Mouse (Mus musculus) neural tube, embryonic 13.5 days (tissue): Measurements from ENCODE around the gene Tacc2. TPM values are rescaled to one million over a fixed set of nuclear protein-coding genes. Genes with fewer than 3 reads are reported as not detected.

Experiments used
- ATAC-seq: fragments of 200-750 bp; cut with Nextera tagmentation; 2 replicates; pipeline ENCODE4 v1.8.0; 2017; ENCODE audit warnings: low read depth, mild to moderate bottlenecking, moderate TSS enrichment, moderate library complexity
- H3K27ac ChIP-seq: fragments of 300-500 bp; sonication (generic); replicated peaks from 2 replicates; pipeline ENCODE4 v1.5.1; 2015; ENCODE audit warnings: moderate library complexity, mild to moderate bottlenecking, inconsistent platforms
- H3K27me3 ChIP-seq: fragments of 300-500 bp; sonication (generic); 2 replicates; pipeline ENCODE4 v1.6.1; 2015; ENCODE audit warnings: mild to moderate bottlenecking, inconsistent platforms
- H3K36me3 ChIP-seq: fragments of 300-500 bp; sonication (generic); 2 replicates; pipeline ENCODE4 v1.6.1; 2015; ENCODE audit warnings: mild to moderate bottlenecking, inconsistent platforms
- H3K4me1 ChIP-seq: fragments of 300-500 bp; sonication (generic); replicated peaks from 2 replicates; pipeline ENCODE4 v1.6.1; 2015; ENCODE audit warnings: inconsistent platforms
- H3K4me2 ChIP-seq: fragments of 300-500 bp; sonication (generic); 2 replicates; pipeline ENCODE4 v1.6.1; 2015; ENCODE audit warnings: inconsistent platforms, mild to moderate bottlenecking, moderate library complexity
- H3K4me3 ChIP-seq: fragments of 300-500 bp; sonication (generic); 2 replicates; pipeline ENCODE4 v1.5.1; 2015; ENCODE audit warnings: mild to moderate bottlenecking, inconsistent platforms
- H3K9ac ChIP-seq: fragments of 300-500 bp; sonication (generic); 2 replicates; pipeline ENCODE4 v1.6.1; 2015; ENCODE audit warnings: moderate library complexity, mild to moderate bottlenecking, inconsistent platforms
- H3K9me3 ChIP-seq: fragments of 300-500 bp; sonication (generic); 2 replicates; pipeline ENCODE4 v1.6.1; 2016; ENCODE audit warnings: inconsistent platforms
- WGBS: fragments of 180-500 bp; shearing (Covaris S2); methylation state at CpG from one replicate; pipeline ENCODE4 v1.1.7; 2015; 5-methylcytosine and 5-hydroxymethylcytosine counted together
- polyA plus RNA-seq: library from polyadenylated mRNA; unstranded; fragments of >200 nt; fragmentation: Nextera tagmentation; extraction: Ambion mirVana; gene quantifications from 2 replicates; pipeline ENCODE4 v1.2.1, GENCODE M21; 2015

Gene Tacc2
- polyA plus RNA-seq, 1 experiment from 2014 or later, result 77.9 TPM

- H3K27ac ChIP-seq, result 0 out of 2 replicates have a peak overlapping the region, but pooled peaks have one; percentile 11
- H3K9ac ChIP-seq, result no peak overlapping the region
- H3K27me3 ChIP-seq, result no peaks in the 10 kb centered on the region
- H3K4me1 ChIP-seq, result peaks cover 30% of the 10 kb centered on the region
- H3K4me3 ChIP-seq, result no peak overlapping the region
- H3K9me3 ChIP-seq, result no peaks in the 10 kb centered on the region
- 57% methylated on average over 3 of the region's 3 CpGs for WGBS
- no peak for ATAC-seq
- peaks cover 59% of the 10 kb centered on the region for H3K36me3 ChIP-seq
- no peak overlapping the region for H3K4me2 ChIP-seq
These were observed 148.9 kb downstream of the Tacc2 start for GRCm38 (mm10) chr7:130726185-130726584.

- 73% methylated on average over 8 of the region's 8 CpGs for WGBS
- no peak overlapping the region for H3K4me3 ChIP-seq
- H3K27me3 ChIP-seq, result no peaks in the 10 kb centered on the region
- no peak overlapping the region for H3K9ac ChIP-seq
- peaks cover 36% of the 10 kb centered on the region for H3K4me1 ChIP-seq
- no peak for ATAC-seq
- H3K4me2 ChIP-seq, result no peak overlapping the region
- H3K36me3 ChIP-seq, result peaks cover 63% of the 10 kb centered on the region
- H3K9me3 ChIP-seq, result no peaks in the 10 kb centered on the region
- H3K27ac ChIP-seq, result 0 out of 2 replicates have a peak overlapping the region, but pooled peaks have one; percentile 11
These were observed 149.6 kb downstream of the Tacc2 start for GRCm38 (mm10) chr7:130726724-130727422.

- WGBS, result 93% methylated on average over 4 of the region's 4 CpGs
- Histone ChIP-seq H3K36me3 (peaks cover 63% of the 10 kb centered on the region), H3K27me3 (no peaks in the 10 kb centered on the region)
These were observed 150.3 kb downstream of the Tacc2 start for GRCm38 (mm10) chr7:130727560-130727959.

GRCm38 (mm10) chr7:130731792-130732191 lies 154.6 kb downstream of the Tacc2 start:
- 53% methylated on average over 7 of the region's 7 CpGs for WGBS
- H3K27ac ChIP-seq, result peak overlapping the region; percentile 78
- H3K27me3 ChIP-seq, result no peaks in the 10 kb centered on the region
- H3K4me1 ChIP-seq, result peaks cover 39% of the 10 kb centered on the region
- H3K4me2 ChIP-seq, result no peak overlapping the region
- H3K4me3 ChIP-seq, result no peak overlapping the region
- ATAC-seq, result no peak
- peak overlapping the region; percentile 26; the same call in 1 of the 2 replicates for H3K9ac ChIP-seq
- H3K36me3 ChIP-seq, result peaks cover 67% of the 10 kb centered on the region
- H3K9me3 ChIP-seq, result no peaks in the 10 kb centered on the region

More at GRCm38 (mm10) chr7:130727560-130727959, 150.3 kb downstream of the Tacc2 start:
- ATAC-seq, result no peak
- Histone ChIP-seq H3K4me2 (no peak overlapping the region), H3K9ac (no peak overlapping the region), H3K4me1 (peaks cover 43% of the 10 kb centered on the region), H3K27ac (no peak overlapping the region), H3K4me3 (no peak overlapping the region), H3K9me3 (no peaks in the 10 kb centered on the region)

GRCm38 (mm10) chr7:130732908-130733307 lies 155.7 kb downstream of the Tacc2 start:
- Histone ChIP-seq H3K4me2 (no peak overlapping the region), H3K9me3 (no peaks in the 10 kb centered on the region), H3K27ac (peak overlapping the region; percentile 78), H3K9ac (0 out of 2 replicates have a peak overlapping the region, but pooled peaks have one; percentile 3), H3K27me3 (no peaks in the 10 kb centered on the region), H3K4me1 (peaks cover 37% of the 10 kb centered on the region), H3K36me3 (peaks cover 77% of the 10 kb centered on the region), H3K4me3 (no peak overlapping the region)
- ATAC-seq, result no peak
- 34% methylated on average over 6 of the region's 6 CpGs for WGBS

- ATAC-seq, result 0 out of 2 replicates have a peak, but pooled peaks have one; percentile 36
- Histone ChIP-seq H3K4me2 (no peak overlapping the region), H3K4me1 (peaks cover 37% of the 10 kb centered on the region), H3K9ac (no peak overlapping the region), H3K4me3 (no peak overlapping the region), H3K9me3 (no peaks in the 10 kb centered on the region), H3K27ac (peak overlapping the region; percentile 78), H3K27me3 (no peaks in the 10 kb centered on the region), H3K36me3 (peaks cover 77% of the 10 kb centered on the region)
- WGBS, result 92% methylated on average over 8 of the region's 8 CpGs
These were observed 156.2 kb downstream of the Tacc2 start for GRCm38 (mm10) chr7:130733423-130733822.

GRCm38 (mm10) chr7:130734195-130734787 lies 157.1 kb downstream of the Tacc2 start:
- H3K27me3 ChIP-seq, result no peaks in the 10 kb centered on the region
- no peak overlapping the region for H3K4me3 ChIP-seq
- no peaks in the 10 kb centered on the region for H3K9me3 ChIP-seq
- 96% methylated on average over 2 of the region's 2 CpGs for WGBS
- H3K4me2 ChIP-seq, result no peak overlapping the region
- H3K27ac ChIP-seq, result no peak overlapping the region
- no peak overlapping the region for H3K9ac ChIP-seq
- peaks cover 76% of the 10 kb centered on the region for H3K36me3 ChIP-seq
- H3K4me1 ChIP-seq, result peaks cover 37% of the 10 kb centered on the region
- ATAC-seq, result no peak

- Histone ChIP-seq H3K27me3 (no peaks in the 10 kb centered on the region), H3K27ac (no peak overlapping the region), H3K36me3 (peaks cover 98% of the 10 kb centered on the region), H3K9me3 (no peaks in the 10 kb centered on the region), H3K4me3 (no peak overlapping the region), H3K4me1 (peaks cover 13% of the 10 kb centered on the region; the same call in 1 of the 2 replicates), H3K9ac (no peak overlapping the region), H3K4me2 (no peak overlapping the region)
- WGBS, result 84% methylated on average over 4 of the region's 4 CpGs
- no peak for ATAC-seq
These were observed 163.9 kb downstream of the Tacc2 start for GRCm38 (mm10) chr7:130741099-130741498.

- 59% methylated on average over 9 of the region's 9 CpGs for WGBS
- no peak overlapping the region for H3K4me3 ChIP-seq
- peak overlapping the region; percentile 59 for H3K27ac ChIP-seq
- no peak overlapping the region for H3K9ac ChIP-seq
- no peaks in the 10 kb centered on the region for H3K9me3 ChIP-seq
- ATAC-seq, result no peak
- H3K27me3 ChIP-seq, result no peaks in the 10 kb centered on the region
- no peak overlapping the region for H3K4me2 ChIP-seq
- H3K36me3 ChIP-seq, result peaks cover 95% of the 10 kb centered on the region
- peaks cover 13% of the 10 kb centered on the region; the same call in 1 of the 2 replicates for H3K4me1 ChIP-seq
These were observed 166.2 kb downstream of the Tacc2 start for GRCm38 (mm10) chr7:130743239-130744025.

GRCm38 (mm10) chr7:130749165-130749564 lies 171.9 kb downstream of the Tacc2 start:
- peaks cover 43% of the 10 kb centered on the region for H3K4me1 ChIP-seq
- no peak for ATAC-seq
- no peak overlapping the region for H3K4me2 ChIP-seq
- peak overlapping the region; percentile 89 for H3K27ac ChIP-seq
- H3K9me3 ChIP-seq, result no peaks in the 10 kb centered on the region
- H3K9ac ChIP-seq, result no peak overlapping the region
- H3K27me3 ChIP-seq, result no peaks in the 10 kb centered on the region
- WGBS, result 87% methylated on average over 4 of the region's 4 CpGs
- H3K36me3 ChIP-seq, result peaks cover 72% of the 10 kb centered on the region
- H3K4me3 ChIP-seq, result no peak overlapping the region

- Histone ChIP-seq H3K4me3 (no peak overlapping the region), H3K9me3 (no peaks in the 10 kb centered on the region), H3K27me3 (no peaks in the 10 kb centered on the region), H3K4me2 (no peak overlapping the region), H3K4me1 (peaks cover 55% of the 10 kb centered on the region), H3K27ac (peak overlapping the region; percentile 89), H3K9ac (peak overlapping the region; percentile 41; the same call in 1 of the 2 replicates), H3K36me3 (peaks cover 71% of the 10 kb centered on the region)
- WGBS, result 20% methylated on average over 17 of the region's 17 CpGs
- ATAC-seq, result peak; percentile 72
These were observed 173.7 kb downstream of the Tacc2 start for GRCm38 (mm10) chr7:130750752-130751490.
